In genomic region chr15:10830478-10830877, GRCm38 (mm10) we compare ENCODE assay signal across 18 mouse cellular contexts.
"Had no signal": no experiment of that assay in that cellular context is flagged by ENCODE, and none has a peak within 500 bp of the region (broad histone marks: within the 10 kb centered on the region; RNA-seq: fewer than 3 reads in every experiment).

No protein-coding gene starts in this region.

- H3K27me3 ChIP-seq: lung, embryonic 15.5 days; midbrain, embryonic 12.5 days; neural tube, embryonic 13.5 days; neural tube, embryonic 15.5 days had no signal

- H3K9me3 ChIP-seq: lung, embryonic 15.5 days; midbrain, embryonic 10.5 days; midbrain, embryonic 12.5 days; neural tube, embryonic 13.5 days; neural tube, embryonic 15.5 days had no signal

- H3K27ac ChIP-seq: lung, embryonic 15.5 days; midbrain, embryonic 10.5 days; midbrain, embryonic 12.5 days; neural tube, embryonic 13.5 days; neural tube, embryonic 15.5 days had no signal

- H3K4me3 ChIP-seq: lung, embryonic 15.5 days; midbrain, embryonic 10.5 days; midbrain, embryonic 12.5 days; myocyte; neural tube, embryonic 13.5 days; neural tube, embryonic 15.5 days had no signal

- H3K4me1 ChIP-seq: midbrain, embryonic 10.5 days; midbrain, embryonic 12.5 days; neural tube, embryonic 13.5 days; neural tube, embryonic 15.5 days had no signal

- ATAC-seq: midbrain, embryonic 16.5 days had no signal

- H3K4me2 ChIP-seq: lung, embryonic 15.5 days; midbrain, embryonic 12.5 days; neural tube, embryonic 13.5 days; neural tube, embryonic 15.5 days had no signal

- H3K9ac ChIP-seq: lung, embryonic 15.5 days; midbrain, embryonic 12.5 days; neural tube, embryonic 13.5 days; neural tube, embryonic 15.5 days had no signal

- H3K36me3 ChIP-seq: lung, embryonic 15.5 days; midbrain, embryonic 10.5 days; midbrain, embryonic 12.5 days; neural tube, embryonic 13.5 days; neural tube, embryonic 15.5 days had no signal

- DNase-seq: lung, postnatal 14 days; lung, postnatal 36 days; midbrain, embryonic 14.5 days; retina, postnatal 1 day; right cerebral cortex, adult 18-20 months; right cerebral cortex, postnatal 25 days; right cerebral cortex, postnatal 4 days; spleen, adult 18-20 months; thymus, adult 18-20 months; thymus, postnatal 14 days; thymus, postnatal 36 days had no signal
